Mouse (Mus musculus) lung, postnatal 14 days (tissue): ENCODE data around the gene Ugt1a9.

Source experiments
- DNase-seq: peaks from one replicate; pipeline ENCODE4 v3.0.0; 2021

Gene Ugt1a9

GRCm38 (mm10) chr1:88262255-88262654 lies 191.7 kb downstream of the Ugt1a9 start:
- DNase-seq = no peak

- no peak for DNase-seq
Observed at GRCm38 (mm10) chr1:88262961-88263360, 192.4 kb downstream of the Ugt1a9 start.

- DNase-seq = no peak
Observed at GRCm38 (mm10) chr1:88263778-88264177, 193.2 kb downstream of the Ugt1a9 start.

GRCm38 (mm10) chr1:88264237-88264868 lies 193.8 kb downstream of the Ugt1a9 start:
- no peak for DNase-seq

GRCm38 (mm10) chr1:88264869-88265240 lies 194.3 kb downstream of the Ugt1a9 start:
- no peak for DNase-seq

GRCm38 (mm10) chr1:88266123-88266522 lies 195.5 kb downstream of the Ugt1a9 start:
- no peak for DNase-seq

- no peak for DNase-seq
Observed at GRCm38 (mm10) chr1:88267489-88267888, 196.9 kb downstream of the Ugt1a9 start.

- no peak for DNase-seq
Observed at GRCm38 (mm10) chr1:88268070-88268469, 197.5 kb downstream of the Ugt1a9 start.
